Mouse (Mus musculus) thymus, adult 2 months (tissue): ENCODE measurements around the gene Snai3. TPM values are rescaled to one million over a fixed set of nuclear protein-coding genes. Genes with fewer than 3 reads are reported as not detected.

Experiments
- DNase-seq: peaks from one replicate; pipeline ENCODE4 v3.0.0; 2021
- H3K27ac ChIP-seq: fragments of 200-500 bp; 2 replicates; pipeline ENCODE4 v1.5.1; 2012; ENCODE audit warnings: low read length, control low read depth; ENCODE audit not compliant: control insufficient read depth, insufficient read depth
- H3K27me3 ChIP-seq: fragments of 200-500 bp; 2 replicates; pipeline ENCODE4 v1.6.1; 2012; ENCODE audit warnings: mild to moderate bottlenecking, low read length, moderate library complexity, mixed read lengths; ENCODE audit not compliant: control insufficient read depth, insufficient read depth
- H3K36me3 ChIP-seq: fragments of 200-500 bp; 2 replicates; pipeline ENCODE4 v1.6.1; 2012; ENCODE audit warnings: mild to moderate bottlenecking, low read length, moderate library complexity; ENCODE audit not compliant: control insufficient read depth, insufficient read depth
- H3K4me1 ChIP-seq: fragments of 200-500 bp; replicated peaks from 2 replicates; pipeline ENCODE4 v1.6.1; 2012; ENCODE audit warnings: low read length; ENCODE audit not compliant: control insufficient read depth, insufficient read depth
- H3K4me3 ChIP-seq: fragments of 200-500 bp; 2 replicates; pipeline ENCODE4 v1.5.1; 2012; ENCODE audit warnings: mild to moderate bottlenecking, low read length, control low read depth, moderate library complexity; ENCODE audit not compliant: control insufficient read depth, insufficient read depth
- CTCF ChIP-seq: fragments of 200-500 bp; IDR thresholded peaks from 2 replicates; pipeline ENCODE4 v1.5.1; 2012; ENCODE audit warnings: mild to moderate bottlenecking, control low read depth, low read length, moderate library complexity, borderline replicate concordance; ENCODE audit not compliant: control insufficient read depth, poor library complexity, insufficient read depth; ENCODE audit errors: extremely low read depth
- POLR2A ChIP-seq: fragments of 200-500 bp; IDR thresholded peaks from 2 replicates; pipeline ENCODE4 v1.6.1; 2012; ENCODE audit warnings: mild to moderate bottlenecking, low read length, control low read depth, moderate library complexity; ENCODE audit not compliant: control insufficient read depth, poor library complexity, insufficient read depth; ENCODE audit errors: extremely low read depth
- WGBS: fragments of 180-500 bp; shearing (Covaris S2); methylation state at CpG from one replicate; pipeline ENCODE4 v1.1.7; 2018; 5-methylcytosine and 5-hydroxymethylcytosine counted together
- polyA plus RNA-seq: library from polyadenylated mRNA; depleted of rRNA; stranded (reverse); fragments of >200 nt; gene quantifications from 2 replicates; pipeline ENCODE4 v1.2.3, GENCODE M21; 2012

Snai3 gene
- polyA plus RNA-seq, 1 experiment: 47.1 TPM

- Histone ChIP-seq H3K27ac (no peak overlapping the region), H3K4me1 (no peaks in the 10 kb centered on the region), H3K4me3 (no peak overlapping the region), H3K27me3 (no peaks in the 10 kb centered on the region), H3K36me3 (peaks cover 43% of the 10 kb centered on the region)
- no peak for TF ChIP-seq POLR2A
- peak; percentile 37; the same call in 1 of the 2 replicates for TF ChIP-seq CTCF
- WGBS: over 99% methylated on average over 7 of the region's 7 CpGs
- no peak for DNase-seq
These were observed 23.3 kb upstream of the Snai3 start for GRCm38 (mm10) chr8:122483877-122484276.

DNA sequence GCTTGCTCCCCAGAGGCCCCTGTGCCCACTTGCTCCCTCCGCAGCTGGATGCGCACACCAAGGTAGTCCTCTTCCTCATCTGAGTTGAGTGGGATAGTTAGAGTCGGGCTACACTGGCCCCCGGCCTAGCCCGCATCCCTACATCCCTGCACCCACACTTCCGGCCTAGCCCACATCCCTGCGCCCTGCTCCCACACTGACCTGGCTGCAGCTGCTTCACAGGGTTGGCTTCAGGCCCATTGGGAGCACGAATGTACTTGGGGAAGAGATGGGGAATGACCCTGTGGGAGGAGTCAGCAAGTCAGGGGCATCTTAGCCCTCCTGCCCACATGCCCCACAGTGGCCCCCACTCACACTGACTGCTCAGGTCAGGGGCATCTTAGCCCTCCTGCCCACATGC, 21.9 kb upstream of the Snai3 start:
- Histone ChIP-seq H3K4me3 (no peak overlapping the region), H3K27me3 (no peaks in the 10 kb centered on the region), H3K27ac (no peak overlapping the region), H3K36me3 (peaks cover 45% of the 10 kb centered on the region), H3K4me1 (no peaks in the 10 kb centered on the region)
- no peak for TF ChIP-seq POLR2A
- no peak for TF ChIP-seq CTCF
- DNase-seq: no peak
- 95% methylated on average over 8 of the region's 8 CpGs for WGBS

- peak within 1 kb of the TSS; percentile 97 for H3K4me3 ChIP-seq
- DNase-seq: peak; percentile 90
- peaks cover 25% of the 10 kb centered on the region for H3K4me1 ChIP-seq
- under 1% methylated on average over 103 of the region's 103 CpGs for WGBS
- H3K27ac ChIP-seq: peak within 1 kb of the TSS; percentile 94
- TF ChIP-seq POLR2A (peak; percentile 91), CTCF (0 out of 2 replicates have a peak, but pooled peaks have one; percentile 65)
- H3K27me3 ChIP-seq: no peaks in the 10 kb centered on the region
- peaks cover 12% of the 10 kb centered on the region; the same call in 1 of the 2 replicates for H3K36me3 ChIP-seq
These were observed 15.2 kb upstream of the Snai3 start, which contains the start of the genes Rnf166 and Ctu2 for GRCm38 (mm10) chr8:122475580-122476320. Gene Rnf166, minus strand, starts transcription at chr8:122476064. Gene Ctu2, plus strand, starts transcription at chr8:122476143.

- Histone ChIP-seq H3K27me3 (no peaks in the 10 kb centered on the region), H3K27ac (peak overlapping the region; percentile 94), H3K4me3 (peak overlapping the region; percentile 97), H3K36me3 (peaks cover 12% of the 10 kb centered on the region; the same call in 1 of the 2 replicates), H3K4me1 (peaks cover 29% of the 10 kb centered on the region)
- peak; percentile 60 for DNase-seq
- TF ChIP-seq CTCF (no peak), POLR2A (no peak)
- under 1% methylated on average over 16 of the region's 16 CpGs for WGBS
These were observed 14.5 kb upstream of the Snai3 start for GRCm38 (mm10) chr8:122474951-122475560.

GRCm38 (mm10) chr8:122473911-122474421, 13.4 kb upstream of the Snai3 start:
- Histone ChIP-seq H3K36me3 (peaks cover 3% of the 10 kb centered on the region; the same call in 1 of the 2 replicates), H3K4me1 (peaks cover 38% of the 10 kb centered on the region), H3K27ac (peak overlapping the region; percentile 94), H3K27me3 (no peaks in the 10 kb centered on the region), H3K4me3 (peak overlapping the region; percentile 97)
- peak; percentile 79 for DNase-seq
- TF ChIP-seq CTCF (no peak), POLR2A (peak; percentile 60)
- 7% methylated on average over 8 of the region's 8 CpGs for WGBS

DNA sequence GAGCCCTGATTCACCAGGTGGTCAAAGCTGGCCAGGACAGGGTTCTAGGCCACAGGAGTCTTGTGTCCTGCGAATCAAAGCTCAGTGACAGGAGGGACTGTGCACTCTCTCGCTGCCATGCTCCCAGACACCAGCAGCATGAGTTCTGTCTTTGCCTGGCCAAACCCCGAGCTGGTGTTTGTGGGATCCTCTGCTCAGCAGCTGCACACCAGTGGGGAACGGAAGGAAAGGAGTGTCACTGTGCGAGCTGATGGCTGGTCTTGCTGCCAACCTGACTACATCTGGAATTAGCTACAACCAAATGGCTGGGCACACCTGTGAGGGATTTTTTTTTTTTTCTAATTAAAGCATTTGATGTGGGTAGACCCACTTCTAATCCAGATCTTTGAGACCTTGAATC, 10.2 kb upstream of the Snai3 start:
- Histone ChIP-seq H3K27me3 (no peaks in the 10 kb centered on the region), H3K4me3 (peak overlapping the region; percentile 76), H3K27ac (peak overlapping the region; percentile 97), H3K4me1 (peaks cover 61% of the 10 kb centered on the region), H3K36me3 (peaks cover 14% of the 10 kb centered on the region)
- 4% methylated on average over 5 of the region's 5 CpGs for WGBS
- TF ChIP-seq POLR2A: no peak
- TF ChIP-seq CTCF: no peak
- DNase-seq: peak; percentile 67
